Mouse (Mus musculus) heart, postnatal 10 days (tissue): ENCODE measurements around the gene Rnf216. TPM values are rescaled to one million over a fixed set of nuclear protein-coding genes. Genes with fewer than 3 reads are reported as not detected.

ENCODE experiments used
- microRNA-seq, 2 experiments: library from miRNA; unstranded; fragments of <30 nt; microRNA quantifications; one replicate each; pipeline ENCODE4 v1.2.0; 2022
- total RNA-seq, 2 experiments: library from RNA; stranded (reverse); gene quantifications; 2 replicates each; pipeline ENCODE4 v1.2.3; 2021

Gene Rnf216
- total RNA-seq, 2 experiments from 2014 or later, result 33.4 to 33.5 TPM

Small RNAs within 50 kb of the gene (microRNA-seq; reads per million reads assigned to microRNA genes)
- gene Gm44405, result 0 reads per million in 2 experiments

Other genes with a start within 250 kb of the Rnf216 start
- 1 to 10 TPM; 8.8 to 9.2 TPM for gene Fbxl18, start 217.6 kb downstream of the Rnf216 start, total RNA-seq
- 1,000 to 10,000 TPM; 1,831 to 2,004 TPM for gene Actb, start 206.2 kb downstream of the Rnf216 start, total RNA-seq
- gene Fscn1, start 152.7 kb downstream of the Rnf216 start, total RNA-seq, result 100 to 1,000 TPM; 103 to 132 TPM
- gene Olfr718-ps1, start 34.6 kb upstream of the Rnf216 start, total RNA-seq, result under 1 TPM in 1 of 2 experiments, not detected in 1; 0.05 TPM
- gene Rbak, start 67.8 kb upstream of the Rnf216 start, total RNA-seq, result 1 to 10 TPM; 8.4 to 9.4 TPM
- not detected for gene Spdye4b, start 68.0 kb upstream of the Rnf216 start, total RNA-seq
- not detected for gene Spdye4a, start 113.9 kb upstream of the Rnf216 start, total RNA-seq
- 10 to 100 TPM in 1 of 2 experiments, 1 to 10 TPM in 1; 9.6 to 12.4 TPM for gene Zfp12, start 122.2 kb upstream of the Rnf216 start, total RNA-seq
- 1 to 10 TPM; 5.0 to 6.3 TPM for gene Zfp316, start 157.0 kb upstream of the Rnf216 start, total RNA-seq
- under 1 TPM; 0.50 to 0.86 TPM for gene Zfp853, start 180.6 kb upstream of the Rnf216 start, total RNA-seq
- gene E130309D02Rik, start 202.4 kb upstream of the Rnf216 start, total RNA-seq, result 10 to 100 TPM; 19.2 to 20.0 TPM
- gene Zdhhc4, start 216.3 kb upstream of the Rnf216 start, total RNA-seq, result 10 to 100 TPM; 34.6 to 39.7 TPM
- gene Grid2ip, start 244.3 kb upstream of the Rnf216 start, total RNA-seq, result not detected